Mouse (Mus musculus): Measurements from ENCODE around the gene Osbpl3.

DNA sequence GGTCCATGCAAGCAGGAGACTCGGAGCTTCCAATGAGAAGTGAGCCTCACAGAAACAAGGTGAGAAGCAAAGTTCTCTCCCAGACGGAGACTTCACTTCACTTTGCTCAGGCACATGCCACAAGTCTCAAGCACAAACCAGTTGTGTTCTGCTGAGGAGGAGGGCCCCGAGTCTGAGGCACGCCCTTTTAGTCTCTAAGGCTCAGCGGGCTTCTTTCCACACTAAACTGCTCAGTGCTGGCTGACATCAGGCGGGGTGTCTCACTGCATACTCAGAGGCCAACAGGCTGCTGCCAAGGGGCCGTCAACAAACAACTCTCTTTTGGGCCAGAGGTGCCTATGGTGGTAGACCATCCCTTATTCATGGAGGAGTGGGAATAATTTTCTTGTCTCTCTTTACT is 127.1 kb downstream of the Osbpl3 start:
- TF ChIP-seq EP300 (IDR thresholded peaks at IDR 0.05; ENCODE audit: insufficient read depth, low read depth, low read length) (no peak), CTCF (IDR thresholded peaks at IDR 0.05) (no peak)
